Mouse (Mus musculus): Measurements from ENCODE around the gene Tmem156.

DNA sequence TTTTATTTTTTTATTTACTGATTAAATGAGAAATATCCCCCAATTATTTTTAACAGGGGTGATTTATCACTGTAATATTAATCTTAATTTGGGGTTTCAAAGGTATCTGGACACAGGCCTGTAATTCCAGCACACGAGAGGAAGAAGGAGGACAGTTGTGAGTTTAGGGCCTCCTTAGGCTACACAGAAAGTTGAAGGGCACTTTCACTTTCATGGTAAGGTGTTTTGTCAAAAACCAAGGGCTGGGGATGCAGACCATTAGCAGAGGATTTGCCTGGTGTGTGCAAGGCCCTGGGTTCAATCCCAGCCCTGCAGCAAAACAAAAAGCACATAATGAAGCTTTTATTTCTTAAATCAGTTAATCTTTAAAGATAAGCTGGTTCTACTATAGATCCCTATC lies 27.6 kb upstream of the Tmem156 start:
- TF ChIP-seq CTCF (IDR thresholded peaks at IDR 0.05; ENCODE audit: extremely low read depth, insufficient read length, insufficient replicate concordance, low read depth, low read length), result no peak
- TF ChIP-seq POLR2A (IDR thresholded peaks at IDR 0.05; ENCODE audit: low read depth, low read length), result no peak

All from small intestine, adult 2 months (tissue).